Mouse (Mus musculus): ENCODE results near the gene Gm10024. TPM values are rescaled to one million over a fixed set of nuclear protein-coding genes. Genes with fewer than 3 reads are reported as not detected.

The Gm10024 gene
- not detected for polyA plus RNA-seq (2012; fragmentation: generic; extraction: Trizol)

DNA sequence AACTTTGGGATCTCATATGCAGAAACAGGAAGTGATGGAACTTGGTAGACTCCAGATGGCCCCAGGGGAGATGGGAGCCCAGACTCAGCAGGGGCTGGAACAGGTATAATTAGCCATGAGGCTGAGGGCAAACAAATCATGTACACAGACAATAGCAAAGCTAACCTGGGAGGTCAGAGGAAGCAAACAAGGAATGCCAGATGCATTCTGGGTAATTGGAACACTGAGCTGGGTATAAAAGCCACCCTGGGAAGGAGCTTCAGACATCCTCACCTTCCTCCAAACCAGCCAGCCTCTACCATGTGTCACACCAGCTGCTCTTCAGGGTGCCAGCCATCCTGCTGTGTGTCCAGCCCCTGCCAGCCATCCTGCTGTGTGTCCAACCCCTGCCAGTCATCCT is at the start of gene Gm10024:
Gene Gm10024, plus strand, starts transcription at position 301 of the 400 bp plus-strand sequence.

DNA sequence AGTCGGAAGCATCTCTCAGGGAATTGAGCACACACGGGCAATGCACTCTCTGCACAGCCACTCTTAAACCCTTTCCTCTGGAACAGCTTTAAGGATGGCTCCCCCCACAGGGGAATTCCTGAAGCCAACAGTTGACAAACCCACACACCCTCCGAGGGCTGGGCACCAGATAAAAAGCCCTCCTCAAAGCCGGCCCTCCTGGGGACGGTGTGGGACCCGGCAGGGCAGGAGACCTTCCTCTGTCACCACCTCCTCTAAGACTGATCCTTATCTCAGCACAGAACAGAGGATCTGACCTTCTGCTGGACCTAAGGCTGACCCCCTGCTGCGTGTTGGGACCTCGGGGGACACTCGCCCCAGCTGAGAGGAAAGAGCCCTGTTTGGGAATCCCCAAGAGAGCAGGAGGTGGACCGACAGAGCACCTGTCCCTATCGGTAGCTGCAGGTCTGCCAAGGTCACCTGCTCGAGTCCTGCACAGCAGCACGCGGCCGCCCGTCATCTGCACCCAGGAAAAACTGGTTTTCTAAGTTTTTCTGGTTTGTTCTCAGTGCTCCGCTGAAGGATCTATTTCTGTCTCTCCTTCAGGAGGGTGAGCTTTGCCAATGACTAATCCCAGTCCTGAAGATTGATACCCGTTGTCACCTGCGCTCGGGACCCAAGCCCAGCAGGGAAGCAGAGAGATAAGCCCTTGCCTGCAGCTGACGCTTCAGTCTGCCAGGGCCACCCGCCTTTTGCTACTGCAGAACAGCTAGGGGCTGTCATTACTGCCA is 25.2 kb upstream of the Gm10024 start, which contains the start of gene Tspear:
Gene Tspear, plus strand, starts transcription at position 675 of the 770 bp plus-strand sequence.

DNA sequence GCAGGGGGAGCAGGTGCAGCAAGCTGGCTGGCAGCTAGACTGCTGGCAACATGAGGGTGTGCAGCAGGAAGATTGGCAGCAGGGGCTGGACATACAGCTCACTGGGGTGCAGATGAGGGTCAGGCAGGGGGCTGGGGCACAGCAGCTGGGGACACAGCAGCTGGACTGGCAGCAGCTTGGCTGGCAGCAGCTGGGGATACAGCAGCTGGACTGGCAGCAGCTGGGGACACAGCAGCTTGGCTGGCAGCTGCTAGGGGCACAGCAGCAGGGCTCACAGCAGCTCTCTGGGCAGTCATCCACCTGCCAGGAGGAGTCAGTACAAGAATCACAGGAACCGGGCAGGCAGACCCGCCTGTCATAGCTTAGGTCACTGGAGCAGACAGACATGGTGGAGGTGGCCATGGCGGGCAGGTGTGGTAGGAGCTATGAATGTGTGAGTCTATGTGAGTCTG is 20.9 kb upstream of the Gm10024 start, which contains the start of gene Gm19402:
Gene Gm19402, minus strand, starts transcription at position 402 of the 452 bp plus-strand sequence.

DNA sequence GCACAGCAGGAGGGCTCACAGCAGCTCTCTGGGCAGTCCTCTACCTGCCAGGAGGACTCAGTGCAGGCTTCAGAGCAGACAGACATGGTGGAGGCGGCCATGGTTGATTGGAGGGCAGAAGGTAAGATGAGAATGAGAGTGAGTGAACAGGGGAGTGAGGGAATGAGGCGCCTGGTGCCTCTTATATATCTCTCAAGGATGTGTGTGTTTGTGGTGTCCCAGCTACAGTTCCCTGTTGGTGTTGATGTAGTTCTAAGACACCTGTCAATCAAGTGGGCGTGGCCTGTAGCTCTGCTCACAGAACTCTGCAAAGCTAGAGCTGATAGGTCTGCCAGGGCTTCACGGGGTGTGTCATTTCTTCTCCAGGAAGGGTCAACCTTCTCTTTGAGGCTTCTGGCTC is 14.1 kb upstream of the Gm10024 start, which contains the start of gene Gm9508:
Gene Gm9508, minus strand, starts transcription at position 101 of the 400 bp plus-strand sequence.

DNA sequence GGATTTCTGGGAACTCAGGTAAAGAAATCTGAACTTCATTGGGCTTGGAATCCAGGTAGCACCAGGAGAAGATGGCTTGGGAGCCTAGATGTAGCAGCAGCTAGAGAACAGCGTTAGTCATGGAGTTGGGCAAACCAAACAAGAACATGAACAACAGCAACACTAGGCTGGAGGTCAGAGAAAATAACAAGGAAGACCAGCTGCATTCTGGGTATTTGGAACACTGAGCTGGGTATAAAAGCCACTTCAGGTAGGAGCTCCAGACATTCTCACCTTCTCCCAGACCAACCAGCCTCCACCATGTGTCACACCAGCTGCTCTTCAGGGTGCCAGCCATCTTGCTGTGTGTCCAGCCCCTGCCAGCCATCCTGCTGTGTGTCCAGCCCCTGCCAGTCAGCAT is 4.9 kb upstream of the Gm10024 start, which contains the start of gene Gm10272:
Gene Gm10272, plus strand, starts transcription at position 301 of the 400 bp plus-strand sequence.

DNA sequence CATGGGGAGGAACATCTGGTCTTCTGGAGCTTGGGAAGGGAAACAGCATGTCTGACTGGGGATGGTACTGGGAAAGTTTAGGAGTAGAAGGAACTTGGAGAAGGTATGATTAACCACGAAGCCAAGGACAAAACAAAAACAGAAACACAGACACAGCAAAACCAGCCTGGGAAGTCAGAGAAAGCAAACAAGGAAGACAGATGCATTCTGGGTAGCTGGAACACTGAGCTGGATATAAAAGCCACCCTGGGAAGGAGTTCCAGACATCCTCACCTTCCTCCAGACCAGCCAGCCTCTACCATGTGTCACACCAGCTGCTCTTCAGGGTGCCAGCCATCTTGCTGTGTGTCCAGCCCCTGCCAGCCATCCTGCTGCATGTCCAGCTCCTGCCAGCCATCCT is 4.2 kb downstream of the Gm10024 start, which contains the start of gene Gm10142:
Gene Gm10142, plus strand, starts transcription at position 301 of the 400 bp plus-strand sequence.

DNA sequence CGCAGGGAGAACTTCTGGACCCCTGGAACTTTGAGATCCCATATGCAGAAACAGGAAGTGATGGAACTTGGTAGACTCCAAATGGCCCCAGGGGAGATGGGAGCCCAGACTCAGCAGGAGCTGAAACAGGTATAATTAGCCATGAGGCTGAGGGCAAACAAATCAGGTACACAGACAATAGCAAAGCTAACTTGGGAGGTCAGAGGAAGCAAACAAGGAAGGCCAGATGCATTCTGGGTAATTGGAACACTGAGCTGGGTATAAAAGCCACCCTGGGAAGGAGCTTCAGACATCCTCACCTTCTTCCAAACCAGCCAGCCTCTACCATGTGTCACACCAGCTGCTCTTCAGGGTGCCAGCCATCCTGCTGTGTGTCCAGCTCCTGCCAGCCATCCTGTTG is 9.0 kb downstream of the Gm10024 start, which contains the start of gene Krtap12-1:
Gene Krtap12-1, plus strand, starts transcription at position 301 of the 400 bp plus-strand sequence.

DNA sequence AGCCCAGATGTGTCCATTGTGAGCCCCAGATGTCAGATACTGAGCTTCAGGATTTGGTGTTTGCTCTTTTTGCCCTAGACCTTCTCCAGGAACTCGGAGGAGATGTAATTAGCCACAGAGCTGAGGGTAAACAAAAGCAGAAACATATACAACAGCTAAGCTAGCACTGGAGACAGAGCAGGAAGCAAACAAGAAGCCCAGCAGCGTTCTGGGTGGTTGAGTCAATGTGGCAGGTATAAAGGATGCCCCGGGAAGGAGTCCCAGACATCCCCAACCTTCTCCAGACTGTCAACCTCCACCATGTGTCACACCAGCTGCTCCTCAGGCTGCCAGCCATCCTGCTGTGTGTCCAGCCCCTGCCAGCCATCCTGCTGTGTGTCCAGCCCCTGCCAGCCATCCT is 14.9 kb downstream of the Gm10024 start, which contains the start of gene Gm10100:
Gene Gm10100, plus strand, starts transcription at position 301 of the 400 bp plus-strand sequence.

DNA sequence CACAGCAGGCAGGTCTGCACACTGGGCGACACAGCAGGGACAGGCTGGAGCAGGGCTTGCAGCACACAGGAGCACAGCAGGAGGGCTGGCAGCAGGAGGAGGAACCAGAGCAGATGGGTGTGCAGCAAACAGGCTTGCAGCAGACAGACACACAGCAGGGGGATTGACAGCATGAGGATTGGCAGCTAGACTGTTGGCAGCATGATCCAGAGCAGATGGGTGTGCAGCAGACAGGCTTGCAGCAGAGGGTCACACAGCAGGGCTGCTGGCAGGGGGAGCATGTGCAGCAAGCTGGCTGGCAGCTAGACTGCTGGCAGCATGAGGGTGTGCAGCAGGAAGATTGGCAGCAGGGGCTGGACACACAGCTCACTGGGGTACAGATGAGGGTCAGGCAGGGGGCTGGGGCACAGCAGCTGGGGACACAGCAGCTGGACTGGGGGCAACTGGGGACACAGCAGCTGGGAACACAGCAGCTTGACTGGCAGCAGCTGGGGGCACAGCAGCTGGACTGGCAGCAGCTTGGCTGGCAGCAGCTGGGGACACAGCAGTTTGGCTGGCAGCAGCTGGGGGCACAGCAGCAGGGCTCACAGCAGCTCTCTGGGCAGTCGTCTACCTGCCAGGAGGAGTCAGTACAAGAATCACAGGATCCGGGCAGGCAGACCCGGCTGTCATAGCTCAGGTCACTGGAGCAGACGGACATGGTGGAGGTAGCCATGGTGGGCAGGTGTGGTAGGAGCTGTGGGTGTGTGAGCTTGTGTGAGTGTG is 30.8 kb downstream of the Gm10024 start, which contains the start of gene Gm18596:
Gene Gm18596, minus strand, starts transcription at position 715 of the 765 bp plus-strand sequence.

DNA sequence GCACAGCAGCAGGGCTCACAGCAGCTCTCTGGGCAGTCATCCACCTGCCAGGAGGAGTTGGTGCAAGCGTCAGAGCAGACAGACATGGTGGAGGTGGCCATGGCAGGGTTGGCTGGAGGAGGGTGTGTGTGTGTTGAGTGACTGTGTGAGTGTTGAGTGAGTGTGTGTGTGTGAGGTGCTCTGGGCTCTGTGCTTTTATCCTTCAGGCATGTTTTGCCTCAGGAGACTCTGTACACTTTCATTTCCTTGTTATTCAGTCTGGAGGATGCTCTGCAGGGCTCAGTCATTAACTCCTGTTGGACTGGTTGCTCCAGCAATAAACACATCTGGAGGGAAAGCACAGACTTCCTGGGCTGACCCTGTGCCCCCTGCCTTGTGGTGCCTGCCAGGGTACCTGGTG is 40.0 kb downstream of the Gm10024 start, which contains the start of gene Gm9736:
Gene Gm9736, minus strand, starts transcription at position 101 of the 400 bp plus-strand sequence.

DNA sequence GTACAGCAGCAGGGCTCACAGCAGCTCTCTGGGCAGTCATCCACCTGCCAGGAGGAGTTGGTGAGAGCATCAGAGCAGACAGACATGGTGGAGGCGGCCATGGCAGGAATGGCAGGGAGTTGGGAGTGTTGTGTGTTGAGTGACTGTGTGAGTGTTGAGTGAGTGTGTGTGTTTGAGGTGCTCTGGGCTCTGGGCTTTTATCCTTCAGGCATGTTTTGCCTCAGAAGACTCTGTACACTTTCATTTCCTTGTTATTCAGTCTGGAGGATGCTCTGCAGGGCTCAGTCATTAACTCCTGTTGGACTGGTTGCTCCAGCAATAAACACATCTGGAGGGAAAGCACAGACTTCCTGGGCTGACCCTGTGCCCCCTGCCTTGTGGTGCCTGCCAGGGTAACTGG is 48.3 kb downstream of the Gm10024 start, which contains the start of gene Gm3233:
Gene Gm3233, minus strand, starts transcription at position 101 of the 400 bp plus-strand sequence.

Other genes starting within 250 kb of the Gm10024 start
- 10 to 100 TPM; 40.0 to 57.6 TPM for gene Fam207a, start 195.7 kb upstream of the Gm10024 start, polyA plus RNA-seq (2012; fragmentation: generic; extraction: Trizol)
- gene Itgb2, start 181.2 kb upstream of the Gm10024 start, polyA plus RNA-seq (2012; fragmentation: generic; extraction: Trizol): under 1 TPM; 0.14 to 0.25 TPM
- 100 to 1,000 TPM in 1 of 2 experiments, 10 to 100 TPM in 1; 82.8 to 216 TPM for gene Pttg1ip, start 129.7 kb upstream of the Gm10024 start, polyA plus RNA-seq (2012; fragmentation: generic; extraction: Trizol)
- 10 to 100 TPM; 76.2 to 78.6 TPM for gene Sumo3, start 105.4 kb upstream of the Gm10024 start, polyA plus RNA-seq (2012; fragmentation: generic; extraction: Trizol)
- gene Gm49325, start 105.3 kb upstream of the Gm10024 start, polyA plus RNA-seq (2012; fragmentation: generic; extraction: Trizol): 10 to 100 TPM in 1 of 2 experiments, under 1 TPM in 1; 0.78 to 16.7 TPM
- gene Ube2g2, start 89.2 kb upstream of the Gm10024 start, polyA plus RNA-seq (2012; fragmentation: generic; extraction: Trizol): 10 to 100 TPM; 39.0 to 44.0 TPM
- not detected for gene Tspear, start 24.9 kb upstream of the Gm10024 start, polyA plus RNA-seq (2012; fragmentation: generic; extraction: Trizol)
- not detected for gene Gm19402, start 20.7 kb upstream of the Gm10024 start, polyA plus RNA-seq (2012; fragmentation: generic; extraction: Trizol)
- not detected for gene Gm9508, start 14.2 kb upstream of the Gm10024 start, polyA plus RNA-seq (2012; fragmentation: generic; extraction: Trizol)
- not detected for gene Gm10272, start 4.8 kb upstream of the Gm10024 start, polyA plus RNA-seq (2012; fragmentation: generic; extraction: Trizol)
- not detected for gene Gm10142, start 4.3 kb downstream of the Gm10024 start, polyA plus RNA-seq (2012; fragmentation: generic; extraction: Trizol)
- gene Krtap12-1, start 9.1 kb downstream of the Gm10024 start, polyA plus RNA-seq (2012; fragmentation: generic; extraction: Trizol): not detected
- gene Gm10100, start 15.0 kb downstream of the Gm10024 start, polyA plus RNA-seq (2012; fragmentation: generic; extraction: Trizol): not detected
- gene Gm18596, start 31.2 kb downstream of the Gm10024 start, polyA plus RNA-seq (2012; fragmentation: generic; extraction: Trizol): not detected
- not detected for gene Gm9736, start 39.9 kb downstream of the Gm10024 start, polyA plus RNA-seq (2012; fragmentation: generic; extraction: Trizol)
- gene Gm3233, start 48.2 kb downstream of the Gm10024 start, polyA plus RNA-seq (2012; fragmentation: generic; extraction: Trizol): not detected
- gene Gm3238, start 59.9 kb downstream of the Gm10024 start, polyA plus RNA-seq (2012; fragmentation: generic; extraction: Trizol): not detected
- gene Gm7138, start 65.5 kb downstream of the Gm10024 start, polyA plus RNA-seq (2012; fragmentation: generic; extraction: Trizol): not detected
- gene Gm3250, start 71.1 kb downstream of the Gm10024 start, polyA plus RNA-seq (2012; fragmentation: generic; extraction: Trizol): not detected
- not detected for gene Gm7137, start 76.7 kb downstream of the Gm10024 start, polyA plus RNA-seq (2012; fragmentation: generic; extraction: Trizol)
- not detected for gene Gm9639, start 83.6 kb downstream of the Gm10024 start, polyA plus RNA-seq (2012; fragmentation: generic; extraction: Trizol)
- gene Gm19668, start 87.7 kb downstream of the Gm10024 start, polyA plus RNA-seq (2012; fragmentation: generic; extraction: Trizol): not detected
- gene Gm9507, start 100.4 kb downstream of the Gm10024 start, polyA plus RNA-seq (2012; fragmentation: generic; extraction: Trizol): not detected
- gene Gm2696, start 103.2 kb downstream of the Gm10024 start, polyA plus RNA-seq (2012; fragmentation: generic; extraction: Trizol): not detected
- not detected for gene Krtap10-4, start 115.6 kb downstream of the Gm10024 start, polyA plus RNA-seq (2012; fragmentation: generic; extraction: Trizol)
- not detected for gene Krtap10-10, start 124.5 kb downstream of the Gm10024 start, polyA plus RNA-seq (2012; fragmentation: generic; extraction: Trizol)
- gene Gm36176, start 135.3 kb downstream of the Gm10024 start, polyA plus RNA-seq (2012; fragmentation: generic; extraction: Trizol): not detected
- gene Gm10318, start 141.4 kb downstream of the Gm10024 start, polyA plus RNA-seq (2012; fragmentation: generic; extraction: Trizol): not detected
- not detected for gene Gm3285, start 150.5 kb downstream of the Gm10024 start, polyA plus RNA-seq (2012; fragmentation: generic; extraction: Trizol)
- not detected for gene Lrrc3, start 191.1 kb downstream of the Gm10024 start, polyA plus RNA-seq (2012; fragmentation: generic; extraction: Trizol)

All from C3H10T1/2 (cell line).